Mouse (Mus musculus) lung, postnatal 14 days (tissue): ENCODE measurements at regions not wholly inside any gene's neighbourhood (a gene's known extent, or its start where the extent isn't known, plus 50 kb on each side); places are given as distances from the start of the nearest gene placed in this dataset.

Experiments
- DNase-seq: peaks from one replicate; pipeline ENCODE4 v3.0.0; 2021

DNA sequence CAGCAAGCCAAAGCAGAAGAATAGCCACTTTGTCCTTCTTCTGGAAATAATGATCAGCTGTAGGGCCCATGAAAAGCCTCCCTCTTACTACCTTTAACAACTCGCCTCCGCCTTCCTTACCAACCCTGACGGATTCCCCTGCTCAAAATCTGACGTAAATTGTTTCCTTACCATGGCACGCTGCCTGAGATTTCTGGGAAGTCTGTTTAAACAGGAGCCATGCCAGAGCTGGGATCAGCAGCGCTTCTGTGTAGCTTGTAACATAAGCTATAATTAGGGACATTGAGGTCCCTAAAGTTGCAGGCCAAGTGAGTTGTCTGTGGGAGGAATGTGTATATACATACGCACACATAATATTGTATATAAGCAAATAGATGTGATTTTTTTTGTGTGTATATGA lies 484.6 kb downstream of the Gsdmc2 start:
- peak; percentile 31 for DNase-seq

DNA sequence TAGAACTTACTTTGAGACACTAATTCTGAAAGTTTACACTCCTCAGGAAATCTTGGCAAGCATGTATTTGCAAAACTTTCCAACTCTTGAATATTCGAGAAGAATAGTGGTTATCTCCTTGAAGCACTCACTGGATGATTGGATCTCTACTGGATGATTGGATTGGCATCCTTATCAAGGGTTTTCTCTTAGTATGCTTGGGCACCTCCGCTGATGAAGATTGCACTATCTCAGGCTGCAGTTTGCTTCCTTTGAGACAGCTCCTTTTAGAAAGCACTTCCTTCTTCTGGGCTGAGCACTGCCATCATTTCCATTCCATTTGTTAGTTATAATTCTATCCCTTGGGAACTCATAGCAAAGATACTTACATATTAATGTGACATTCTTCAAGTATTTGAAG lies 503.2 kb downstream of the Gsdmc2 start:
- no peak for DNase-seq

DNA sequence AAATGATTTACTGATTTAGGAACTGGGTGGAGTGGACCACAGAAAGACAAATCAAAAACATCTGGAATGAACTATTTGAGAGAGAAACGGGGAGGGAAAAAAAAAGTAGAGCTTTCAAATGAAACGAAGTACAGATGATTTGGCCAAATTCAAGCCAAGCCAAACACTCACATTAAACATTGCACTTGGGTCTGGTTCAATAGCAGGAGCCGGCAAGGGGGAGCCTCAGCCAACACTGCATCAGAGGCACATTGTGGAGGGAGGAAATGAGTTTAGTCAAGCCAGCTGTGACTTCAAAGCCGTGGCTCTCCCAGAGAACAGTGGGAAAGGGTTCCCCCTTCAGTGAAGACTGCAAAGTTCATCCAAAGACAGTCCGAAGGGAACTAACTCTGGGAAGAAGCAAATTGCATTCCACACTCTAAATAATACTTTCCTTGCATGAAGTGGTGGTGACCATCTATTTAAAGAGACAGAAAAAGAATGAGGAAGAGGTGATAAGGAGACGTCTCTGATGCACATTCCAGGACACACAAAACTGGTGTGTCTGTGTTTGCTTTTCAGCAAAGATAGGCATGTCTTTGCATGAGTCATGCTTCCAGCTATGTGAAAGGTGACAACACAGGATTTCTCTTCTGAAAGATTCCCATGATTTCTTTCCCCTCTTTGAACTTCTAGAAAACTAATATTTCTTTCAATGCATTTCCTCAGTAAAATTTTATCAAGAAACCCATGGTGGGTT lies 504.5 kb downstream of the Gsdmc2 start:
- DNase-seq: peak; percentile 57

DNA sequence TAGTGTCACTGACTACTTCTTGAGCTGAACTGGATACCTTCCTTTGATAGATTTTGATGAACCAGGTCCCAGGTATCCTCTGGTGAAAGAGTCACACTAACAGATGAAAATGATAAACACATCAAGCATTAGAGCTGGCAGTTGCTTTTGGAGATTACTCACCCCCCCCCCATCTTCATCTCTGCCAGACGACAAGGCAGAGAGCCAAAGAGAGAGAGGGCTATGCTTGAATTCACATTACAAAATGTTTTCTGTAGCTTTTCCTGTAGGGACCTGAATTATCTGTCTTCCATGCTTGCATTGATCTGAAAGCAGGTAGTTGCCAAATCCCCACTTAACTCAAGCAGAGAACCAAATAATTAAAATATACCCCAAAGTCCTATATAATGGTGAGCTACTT lies 525.3 kb downstream of the Gsdmc2 start:
- no peak for DNase-seq

DNA sequence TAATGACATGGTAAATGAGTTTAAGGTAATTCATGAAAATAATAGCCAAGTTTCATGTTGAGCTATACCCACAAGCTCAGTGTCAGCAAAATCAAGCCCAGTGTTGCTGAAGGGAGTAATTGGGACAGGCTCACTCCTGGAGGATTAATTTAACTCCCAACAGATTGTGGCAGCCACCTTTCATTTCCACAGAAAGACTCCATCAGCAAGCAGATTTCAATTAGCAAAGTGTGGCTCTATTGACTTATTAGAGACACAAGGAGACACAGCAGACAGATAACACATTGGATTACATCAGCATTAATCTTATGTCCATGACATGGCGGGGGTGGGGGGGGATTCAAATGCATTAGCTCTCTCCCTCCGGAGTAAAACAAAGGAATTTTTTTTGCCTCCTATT lies 534.6 kb downstream of the Gsdmc2 start:
- no peak for DNase-seq

DNA sequence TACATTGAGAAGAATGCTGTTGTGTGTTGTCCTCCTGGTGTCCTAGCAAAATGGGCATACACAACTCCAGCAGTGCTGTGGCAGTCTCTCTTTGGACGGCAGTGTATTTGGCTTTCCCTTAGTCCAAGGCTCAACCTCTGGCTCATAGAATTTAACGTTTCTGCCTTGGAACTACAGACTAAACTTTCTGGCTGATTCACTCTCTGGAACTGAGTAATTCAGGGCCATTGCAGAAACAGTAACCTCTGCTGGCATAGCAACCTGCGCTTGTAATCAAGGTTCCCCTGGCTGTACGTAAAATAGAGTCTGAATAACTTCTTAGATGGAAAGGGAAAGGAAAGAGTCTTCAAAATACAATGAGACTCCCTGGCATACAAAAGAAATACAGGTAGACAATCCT lies 545.7 kb downstream of the Gsdmc2 start:
- DNase-seq: no peak

DNA sequence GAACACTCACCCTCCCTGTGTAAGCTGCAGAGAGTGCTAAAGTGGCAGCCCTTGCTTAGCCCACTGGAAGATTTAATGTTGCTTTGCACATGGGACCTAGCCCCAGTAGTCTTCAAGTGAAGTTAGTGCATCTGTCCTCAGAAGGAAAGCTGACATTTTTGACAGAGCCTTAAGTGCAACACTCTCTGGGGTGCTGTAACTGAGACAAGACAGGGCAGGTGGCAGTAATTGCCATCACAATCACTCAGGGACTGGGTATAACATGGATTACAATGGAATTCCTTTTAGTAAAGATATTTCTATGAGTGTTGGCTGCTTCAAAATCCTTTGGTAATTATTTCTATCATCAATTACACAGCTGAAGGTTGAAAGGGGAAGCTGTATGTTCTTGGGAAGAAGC lies 556.4 kb downstream of the Gsdmc2 start:
- no peak for DNase-seq

DNA sequence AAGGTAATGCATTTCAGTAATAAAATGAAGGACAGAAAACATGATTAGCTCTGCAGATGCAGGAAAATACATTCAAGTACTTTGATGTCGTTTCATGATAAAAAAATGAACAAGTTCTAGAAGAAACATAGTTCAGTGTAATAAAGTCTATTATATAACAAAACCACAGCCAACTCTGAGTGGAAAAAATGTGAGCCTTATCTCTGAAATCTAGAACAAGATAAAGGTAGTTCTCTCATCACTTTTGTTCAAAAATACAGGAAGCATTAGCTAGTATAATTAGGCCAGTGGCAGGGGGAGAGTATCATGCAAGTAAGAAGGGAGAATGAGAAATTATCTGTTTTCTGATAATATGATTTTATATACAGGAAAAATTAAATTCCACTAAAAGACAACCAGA lies 559.0 kb downstream of the Gsdmc2 start:
- no peak for DNase-seq

DNA sequence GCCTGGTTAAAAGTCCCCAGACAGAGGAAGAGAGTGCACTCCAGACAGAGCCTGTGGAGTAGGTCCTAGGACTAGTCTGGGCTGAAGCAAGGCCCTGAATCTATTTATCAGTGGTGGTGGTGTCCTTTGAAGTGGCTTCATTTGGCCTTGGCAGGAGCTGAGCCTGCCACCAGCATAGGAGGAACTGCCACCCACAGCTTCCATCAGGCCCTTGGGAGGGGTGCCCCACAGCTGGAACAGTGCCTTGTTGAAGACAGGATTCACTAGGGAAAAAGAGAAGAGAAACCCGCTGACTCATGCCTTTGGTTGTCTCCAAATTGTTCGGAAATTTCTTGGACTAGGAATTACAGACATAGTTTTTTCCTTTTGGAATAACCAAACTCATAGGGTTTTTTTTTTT lies 574.6 kb downstream of the Gsdmc2 start:
- DNase-seq: peak; percentile 8

DNA sequence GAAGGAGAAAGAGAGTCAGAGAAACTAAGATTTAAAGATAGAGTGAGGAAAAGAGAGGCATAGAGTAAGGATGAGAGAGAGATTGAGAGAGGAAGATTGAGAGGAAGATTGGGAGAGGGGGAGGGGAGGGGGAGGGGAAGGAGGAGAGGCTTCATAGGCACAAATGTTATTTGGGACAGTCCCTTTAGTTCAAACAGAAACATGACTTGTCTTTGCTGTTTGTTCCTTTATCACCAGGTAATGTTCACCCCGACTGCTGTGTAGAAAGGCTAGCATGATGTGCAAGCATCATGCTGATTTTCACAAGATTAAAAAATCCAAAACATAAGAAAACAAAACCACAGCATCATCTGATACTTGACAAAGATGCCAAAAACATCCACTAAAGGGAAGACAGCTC lies 579.1 kb downstream of the Gsdmc2 start:
- DNase-seq: no peak

DNA sequence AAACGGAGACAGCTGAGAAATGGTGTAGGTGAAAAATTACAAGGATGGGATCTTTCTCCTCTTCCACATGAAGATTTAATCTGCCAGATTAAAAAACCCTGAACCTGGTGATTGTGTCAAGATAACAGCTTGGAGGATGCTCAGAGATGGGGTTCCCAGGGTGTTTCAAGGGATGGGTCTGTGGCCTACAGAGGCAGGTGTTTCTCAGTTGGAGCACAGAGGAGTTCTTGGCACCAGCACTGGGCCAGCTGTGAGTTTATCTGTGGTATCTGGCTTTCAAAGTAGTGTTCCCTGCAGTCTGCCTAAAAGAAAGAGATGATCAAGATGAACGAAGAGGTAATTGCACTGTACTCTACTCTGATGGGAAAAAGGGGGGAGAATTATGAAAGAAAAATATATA lies 589.2 kb downstream of the Gsdmc2 start:
- no peak for DNase-seq

DNA sequence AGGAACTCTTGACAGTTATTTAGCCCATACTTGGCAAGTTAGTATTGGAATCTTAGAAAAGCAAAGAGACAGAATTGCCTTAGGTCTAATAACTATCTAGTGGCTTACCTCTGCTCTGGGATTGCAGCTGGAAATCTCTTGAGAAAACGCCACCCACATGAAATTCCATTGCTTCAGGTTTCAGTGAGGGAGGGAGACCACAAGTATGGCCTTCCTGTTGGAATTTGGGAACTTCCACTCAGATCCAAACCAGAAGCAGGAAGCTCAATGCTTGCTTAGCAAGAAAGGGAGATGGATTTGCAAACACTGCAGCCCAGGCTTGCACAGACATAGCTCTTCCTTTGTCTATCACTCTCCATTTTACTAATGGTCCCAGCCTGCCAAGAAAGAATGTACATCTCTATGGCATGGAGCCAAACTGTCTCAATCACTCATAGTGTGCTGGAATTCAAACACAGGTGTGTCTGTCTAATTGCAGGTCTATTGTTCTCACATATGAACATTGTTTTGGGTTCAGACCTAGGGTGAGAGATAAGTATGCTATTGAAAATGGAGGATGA lies 592.1 kb downstream of the Gsdmc2 start:
- DNase-seq: no peak

DNA sequence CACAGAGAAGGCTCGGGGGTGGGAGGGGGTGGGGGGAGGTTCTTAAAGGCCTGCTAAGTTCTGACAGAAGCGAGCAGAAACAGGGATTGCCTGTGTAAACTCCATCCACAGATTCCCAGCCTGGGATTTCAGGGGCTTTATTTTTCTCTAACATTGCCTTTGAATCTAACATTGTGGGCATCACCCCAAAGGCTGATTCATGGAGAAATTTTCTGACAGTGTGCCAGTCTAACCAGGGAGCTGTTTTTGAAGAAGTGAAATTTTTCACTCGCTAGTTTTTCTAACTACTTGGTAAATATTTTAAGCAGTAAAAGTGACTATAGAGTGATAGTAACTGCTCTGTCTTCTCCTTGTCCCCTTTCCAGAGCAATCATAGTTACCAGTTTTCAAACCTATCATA lies 606.4 kb downstream of the Gsdmc2 start:
- no peak for DNase-seq

DNA sequence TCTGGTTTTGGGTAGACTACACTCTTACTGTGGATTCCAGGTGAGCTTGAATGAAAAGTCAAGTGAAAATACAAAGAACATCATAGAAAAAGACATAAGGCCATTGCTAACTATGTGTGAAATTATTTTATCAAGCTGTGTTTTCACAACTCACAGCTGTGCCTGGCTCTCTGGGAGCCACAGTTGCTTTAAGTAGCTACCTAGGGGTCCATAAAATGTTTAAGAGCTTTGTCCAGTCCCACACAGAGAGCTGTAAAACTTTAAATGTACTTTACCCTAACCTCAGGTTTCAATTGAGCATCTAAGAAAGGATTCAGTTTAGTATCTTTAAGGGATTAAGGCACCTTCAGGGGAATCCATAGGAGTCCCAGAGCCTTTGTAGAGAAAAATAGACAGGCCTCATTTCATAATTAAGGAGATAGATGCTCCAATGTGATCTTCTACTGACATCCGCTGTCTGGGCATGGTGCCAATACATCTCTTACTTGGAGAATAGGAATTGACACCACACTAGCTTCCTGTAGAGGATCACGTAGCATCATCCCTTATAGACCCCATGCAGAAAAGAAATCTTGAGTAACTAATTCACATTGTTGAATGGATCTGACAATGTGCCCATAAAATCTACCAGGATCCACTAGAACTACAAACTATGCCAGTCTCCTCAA lies 626.5 kb downstream of the Gsdmc2 start:
- DNase-seq: no peak

DNA sequence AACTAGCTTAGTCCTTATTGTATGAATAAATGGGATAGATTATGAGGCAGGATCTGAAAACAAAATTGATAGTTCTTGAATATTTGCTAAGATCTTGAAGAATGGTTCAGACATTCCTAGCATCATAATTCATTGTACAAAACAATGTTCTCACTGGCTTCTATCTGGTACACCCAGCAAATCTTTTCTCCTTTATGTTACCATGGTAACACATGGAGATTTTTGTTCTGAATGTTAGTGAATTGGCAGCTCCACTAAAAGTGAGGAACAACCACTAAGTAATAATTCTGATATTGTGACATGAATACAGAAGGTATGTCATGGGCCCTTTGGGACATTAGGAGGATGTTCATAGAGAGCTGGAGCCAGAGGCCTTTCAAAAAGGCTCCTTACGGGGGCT lies 639.8 kb downstream of the Gsdmc2 start:
- DNase-seq: no peak

DNA sequence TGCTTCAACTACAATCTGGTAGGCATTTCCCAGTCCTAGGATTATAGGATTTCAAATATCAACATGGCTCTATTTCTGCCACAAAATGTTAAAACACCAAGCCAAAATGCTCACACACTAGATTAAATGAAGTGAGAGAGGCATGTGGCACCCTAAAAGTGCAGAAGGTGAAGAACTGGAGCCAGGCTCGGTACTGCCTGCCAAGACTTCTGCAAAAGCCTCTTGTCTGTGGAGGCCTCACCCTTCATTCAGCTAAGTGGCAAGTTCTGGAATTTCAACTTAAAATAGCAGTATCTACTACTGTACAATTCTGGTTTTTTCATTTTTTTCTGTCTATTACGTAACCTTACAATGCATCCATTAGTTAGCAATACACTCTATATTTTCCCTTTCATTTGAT lies 649.9 kb downstream of the Gsdmc2 start:
- peak; percentile 17 for DNase-seq

DNA sequence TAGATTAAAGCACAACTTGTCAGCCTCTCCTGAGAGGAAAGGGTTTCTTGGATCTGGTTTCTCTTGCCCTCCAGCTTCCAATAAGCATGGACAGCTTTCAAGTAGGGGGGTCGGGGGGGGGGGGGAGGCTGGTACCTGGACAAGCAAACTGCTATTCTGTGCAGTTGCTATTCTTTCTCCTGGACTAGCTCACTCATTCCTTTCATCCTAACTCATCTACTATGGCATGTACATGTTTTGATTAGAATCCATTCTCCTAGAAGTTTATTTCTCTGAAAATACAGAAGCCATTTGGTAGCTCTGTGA lies 650.5 kb downstream of the Gsdmc2 start:
- no peak for DNase-seq

DNA sequence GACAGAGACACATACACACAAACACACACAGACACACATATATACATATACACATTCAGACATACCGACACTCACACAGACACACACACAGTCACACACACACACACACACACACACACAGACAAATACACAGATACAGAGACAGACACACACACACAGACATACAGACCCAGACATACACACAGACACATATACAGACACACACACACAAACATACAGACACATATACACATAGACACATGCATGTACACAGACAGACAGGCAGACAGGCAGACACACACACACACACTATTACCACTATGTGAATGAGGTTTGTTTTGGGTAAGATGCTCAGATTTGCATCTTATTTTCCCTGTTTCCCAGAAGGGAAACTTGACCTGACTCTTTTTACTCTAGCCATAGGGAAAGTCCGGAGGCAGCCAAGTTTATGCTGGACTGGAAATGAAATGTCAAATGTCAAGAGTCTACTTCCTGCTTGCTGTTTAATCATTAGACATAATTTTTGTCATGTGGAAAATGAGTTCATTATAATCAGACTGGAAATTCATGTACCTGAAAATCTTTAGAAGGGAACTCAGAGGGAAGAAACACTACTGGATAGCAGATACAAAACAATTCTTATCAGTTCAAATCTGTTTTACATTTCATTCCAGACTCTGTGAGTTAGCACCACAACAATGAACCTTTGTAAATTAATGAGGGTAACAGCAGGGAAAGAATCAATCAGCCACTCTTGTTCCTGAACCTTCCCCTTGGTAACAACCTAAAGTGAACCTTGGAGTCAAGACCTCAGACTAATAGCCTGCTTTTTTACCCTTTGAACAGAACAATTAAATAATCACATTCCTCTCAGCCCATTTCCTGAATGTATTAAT lies 651.1 kb downstream of the Gsdmc2 start:
- no peak for DNase-seq

DNA sequence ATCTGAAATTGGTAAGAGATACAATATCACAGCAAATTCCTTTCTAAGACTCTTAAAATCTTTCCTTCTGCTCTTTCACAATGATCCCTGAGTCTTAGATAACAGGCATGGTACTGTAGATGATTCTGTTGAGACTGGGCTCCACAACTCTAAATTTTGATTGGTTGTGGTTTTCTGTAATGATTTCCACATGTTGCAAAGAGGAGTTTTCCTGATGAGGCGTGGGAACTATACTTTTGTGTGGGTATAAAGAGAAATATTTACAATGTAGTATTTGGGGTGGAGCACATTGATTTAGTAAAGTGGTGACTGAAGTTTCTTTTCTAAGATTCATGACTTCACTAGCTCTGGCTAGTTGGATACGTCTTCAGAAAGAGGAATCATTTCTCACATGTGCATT lies 653.2 kb downstream of the Gsdmc2 start:
- no peak for DNase-seq

DNA sequence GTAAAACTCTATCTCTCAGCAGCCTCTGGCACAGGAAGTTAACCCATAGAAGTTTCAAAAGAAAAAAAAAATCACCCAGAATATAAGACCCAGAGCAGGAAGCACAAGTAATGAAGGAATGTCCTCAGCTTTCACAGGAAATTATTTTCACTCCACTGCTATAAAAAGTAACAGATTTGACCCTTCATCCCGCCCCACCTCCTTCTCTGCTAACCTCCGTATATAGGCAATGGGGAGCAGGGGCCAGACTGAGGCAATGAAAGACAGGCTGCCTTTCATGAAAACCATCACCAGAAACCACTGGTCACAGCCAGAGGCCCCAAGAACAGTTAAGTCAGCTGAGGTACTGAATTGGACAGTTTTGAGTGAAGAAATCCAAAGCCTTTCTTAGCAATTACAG lies 654.9 kb downstream of the Gsdmc2 start:
- DNase-seq: no peak

DNA sequence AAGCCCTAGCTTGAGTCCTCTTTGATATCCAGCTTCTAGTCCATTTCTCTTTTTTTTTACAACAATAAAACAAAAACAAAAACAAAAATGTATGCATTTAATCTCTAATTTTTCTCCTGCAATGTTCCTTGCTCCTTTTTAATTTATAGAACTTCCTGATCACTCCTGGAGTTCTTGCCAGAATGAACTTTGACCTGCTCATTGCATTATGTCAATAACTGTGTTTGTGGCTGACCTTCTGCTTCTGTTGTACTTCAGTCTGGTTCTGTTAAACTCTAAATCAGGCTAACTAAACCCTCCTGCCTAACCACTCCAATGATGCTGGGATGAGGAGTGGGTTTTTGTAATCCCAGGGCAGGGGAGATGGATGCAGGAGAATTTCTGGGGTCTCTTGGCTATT lies 674.0 kb downstream of the Gsdmc2 start:
- no peak for DNase-seq

DNA sequence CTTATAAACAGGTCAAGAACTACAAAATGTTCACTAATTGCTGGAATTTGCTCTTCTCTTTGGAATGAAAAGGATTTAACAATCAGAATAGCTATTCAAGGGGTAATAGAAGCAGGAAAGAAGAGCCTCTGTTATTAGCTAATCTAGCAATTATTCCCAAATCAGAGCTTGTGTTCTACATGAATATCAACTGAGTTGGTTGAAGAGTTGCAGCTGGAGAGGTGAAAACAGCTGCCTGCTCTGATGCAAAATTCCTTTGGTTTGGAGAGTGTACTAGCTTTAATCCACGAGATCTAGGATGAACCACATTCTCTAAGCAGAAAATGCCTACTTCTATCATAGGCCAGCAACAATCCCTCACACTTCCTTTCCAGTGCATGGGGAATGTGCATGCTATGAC lies 674.8 kb downstream of the Gsdmc2 start:
- no peak for DNase-seq

DNA sequence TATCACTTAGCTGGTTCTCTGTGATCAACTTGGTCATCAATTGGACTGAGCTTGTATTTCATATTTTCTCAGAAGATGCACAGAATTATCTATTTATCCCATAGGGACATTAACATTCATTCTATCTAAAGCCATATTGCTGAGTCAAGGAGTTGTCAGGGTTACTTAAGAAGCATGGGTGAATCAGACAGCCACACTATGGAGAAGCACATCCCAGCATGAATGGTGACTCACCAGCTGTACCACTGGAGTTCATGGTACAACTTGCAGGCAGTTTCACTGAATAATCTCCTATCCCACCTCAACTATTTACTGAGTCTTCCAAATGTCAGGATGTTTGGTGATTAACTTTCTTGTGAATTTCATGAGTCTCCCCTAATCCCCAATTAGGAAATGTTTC lies 678.6 kb downstream of the Gsdmc2 start:
- no peak for DNase-seq
